Mouse (Mus musculus) layer of hippocampus, adult 9-10 months (tissue): ENCODE results near the gene Gm15114.
"Not testable (repeated sequence)": the region's sequence is repeated elsewhere in the genome, so short reads cannot be mapped to it uniquely, and the experiment has no call there.

Experiments used
- DNase-seq: peaks from one replicate; pipeline ENCODE4 v3.0.0; 2022; ENCODE audit warnings: low spot score

Gene Gm15114

GRCm38 (mm10) chrX:148488649-148489048, at the start of gene Gm15114:
Gene Gm15114, plus strand, starts transcription at chrX:148488949.
- not testable (repeated sequence) for DNase-seq
